Mouse (Mus musculus): Measurements from ENCODE around the gene Zmynd15.

- no peak for TF ChIP-seq ZNF384 (IDR thresholded peaks at IDR 0.05; ENCODE audit: low read depth, low read length)
- no peak for TF ChIP-seq MAFK (IDR thresholded peaks at IDR 0.05; ENCODE audit: insufficient read depth, low read depth, low read length)
These were observed 49.5 kb upstream of the Zmynd15 start, which contains the start of gene Pelp1 for GRCm38 (mm10) chr11:70409594-70410296.

Data from ES-E14 (cell line).